Mouse (Mus musculus) natural killer cell, adult 2 months (primary cell): ENCODE measurements at regions not wholly inside any gene's neighbourhood (a gene's known extent, or its start where the extent isn't known, plus 50 kb on each side); places are given as distances from the start of the nearest gene placed in this dataset.
"Not testable (repeated sequence)": the region's sequence is repeated elsewhere in the genome, so short reads cannot be mapped to it uniquely, and the experiment has no call there.

ENCODE experiments used
- DNase-seq, 2 experiments: peaks; one replicate each; pipeline ENCODE4 v3.0.0; 2022; ENCODE audit warnings: low spot score in 2 of 2

DNA sequence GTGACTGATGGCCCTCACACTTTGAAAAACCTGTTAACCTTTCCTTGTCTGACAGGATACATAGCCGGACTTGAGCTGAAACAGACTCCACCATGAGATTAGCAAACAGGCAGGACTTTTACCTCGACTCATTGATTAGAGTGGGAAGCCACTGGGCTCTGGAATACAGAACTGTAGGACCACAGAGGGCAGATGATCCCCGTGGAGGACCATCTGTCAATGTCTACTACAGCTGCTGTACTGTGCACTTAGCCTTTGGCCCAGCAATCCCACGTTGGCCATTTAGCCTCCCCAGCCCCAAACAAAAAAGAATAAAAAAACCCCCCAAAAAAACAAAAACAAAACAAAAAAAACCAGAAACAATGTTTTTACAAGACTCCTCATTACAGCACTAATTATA lies 103.9 kb upstream of the Dazl start:
- DNase-seq, result no peak

DNA sequence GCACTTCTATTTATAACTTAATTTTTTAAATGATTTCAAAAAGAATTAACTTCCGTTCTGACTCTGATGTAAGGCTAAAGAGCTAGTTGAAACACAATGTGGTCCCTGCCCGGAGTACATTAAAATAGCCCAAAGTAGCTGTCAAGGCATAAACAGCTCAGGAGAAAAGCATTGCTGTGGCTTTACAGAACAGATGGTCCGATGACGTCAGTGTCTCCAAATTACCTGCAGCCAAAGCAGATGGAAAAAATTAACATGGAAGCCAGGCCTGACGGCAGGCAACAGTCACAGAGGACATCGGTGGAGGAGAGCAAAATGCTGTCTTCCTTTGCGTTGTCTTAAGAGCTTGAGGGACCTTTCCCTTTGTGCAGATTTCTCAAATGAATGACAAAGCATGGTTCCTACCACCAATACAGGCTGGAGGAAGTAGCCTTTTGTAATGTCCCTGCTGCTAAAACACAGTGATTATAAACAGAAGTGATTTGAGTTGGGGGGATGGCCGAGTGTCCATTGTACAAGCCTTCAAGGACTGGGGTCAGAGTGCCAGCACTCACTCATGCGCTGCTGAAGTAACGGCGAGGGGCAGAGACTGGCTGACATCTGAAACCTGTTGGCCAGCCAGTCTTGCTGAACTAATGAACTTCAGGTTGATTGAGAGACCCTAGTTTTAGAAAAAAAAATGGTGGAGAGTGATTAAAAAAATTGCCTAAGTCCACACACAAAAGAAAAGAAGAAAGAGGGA lies 101.8 kb upstream of the Plcl2 start:
- no peak for DNase-seq

DNA sequence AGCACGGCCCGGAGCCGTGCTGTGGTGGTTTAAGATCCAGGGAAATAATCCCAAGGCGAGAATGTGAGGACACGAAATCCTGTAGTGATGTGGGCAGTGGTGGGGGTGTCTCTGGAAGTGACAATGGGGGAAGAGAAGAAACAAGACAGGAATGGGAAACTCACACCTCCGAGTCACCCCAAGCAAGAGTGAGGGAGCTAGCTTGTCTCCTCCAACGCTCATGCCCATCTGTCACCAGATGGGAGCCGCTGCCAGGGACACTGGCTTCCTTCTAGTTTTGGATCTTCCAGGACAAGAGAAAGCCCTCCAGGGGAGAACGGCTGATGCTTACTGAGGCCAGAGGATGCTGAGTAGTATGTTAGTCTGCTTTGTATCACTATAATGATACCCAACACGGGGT lies 100.6 kb upstream of the Plcl2 start:
- no peak for DNase-seq

DNA sequence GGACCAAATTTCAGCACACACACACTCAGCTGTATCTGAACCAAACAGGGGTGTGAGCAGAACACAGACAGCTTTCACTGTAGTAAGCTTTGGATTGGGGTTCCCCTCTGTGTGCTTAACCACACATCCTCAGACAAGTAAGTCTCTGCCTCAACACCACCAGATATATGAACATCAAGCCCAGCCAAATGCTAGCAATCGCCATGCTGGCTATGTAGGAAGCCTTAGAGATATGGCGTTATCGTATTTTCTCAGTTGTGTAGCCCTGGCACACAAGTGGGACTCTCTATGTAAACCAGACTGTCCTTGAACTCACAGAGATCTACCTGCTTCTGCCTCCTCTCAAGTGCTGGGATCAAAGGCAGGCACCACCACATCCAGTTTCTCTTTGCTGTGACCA lies 99.9 kb upstream of the Plcl2 start:
- no peak for DNase-seq

DNA sequence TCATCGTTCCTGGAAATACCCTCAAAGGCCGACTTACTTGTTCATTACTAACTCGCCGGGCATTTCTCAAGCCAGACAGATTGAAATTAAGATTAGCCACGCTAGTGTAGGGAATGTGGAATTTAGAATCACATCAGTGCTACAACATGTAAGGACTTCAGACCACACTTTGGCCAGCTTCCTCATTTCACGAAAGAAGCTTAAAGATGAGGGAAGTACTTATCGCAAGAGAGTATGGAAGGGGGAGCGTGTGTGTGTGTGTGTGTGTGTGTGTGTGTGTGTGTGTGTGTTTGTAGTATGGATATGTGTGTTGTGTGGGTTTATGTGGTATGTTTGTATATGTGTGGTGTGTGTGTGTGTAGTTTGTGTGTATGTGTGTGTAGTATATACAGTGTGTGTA lies 99.3 kb upstream of the Plcl2 start:
- no peak for DNase-seq

DNA sequence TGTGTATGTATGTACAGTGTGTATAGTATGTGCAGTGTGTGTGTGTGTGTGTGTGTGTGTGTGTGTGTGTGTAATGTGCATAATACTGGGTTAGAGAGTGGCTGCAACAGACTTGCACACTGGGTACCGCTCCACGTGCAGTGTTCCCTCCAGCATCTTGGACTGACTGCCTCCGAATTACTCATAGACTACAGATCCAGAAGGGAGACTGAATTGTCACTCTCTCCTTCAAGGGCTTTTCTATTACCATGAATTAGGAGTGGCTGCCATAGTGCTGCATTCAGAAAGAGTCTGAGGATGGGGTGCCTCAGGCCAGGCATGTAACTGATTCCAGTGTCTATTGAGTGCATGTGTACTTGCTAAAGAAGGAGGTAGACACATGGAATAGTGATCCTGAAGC lies 98.9 kb upstream of the Plcl2 start:
- no peak for DNase-seq

DNA sequence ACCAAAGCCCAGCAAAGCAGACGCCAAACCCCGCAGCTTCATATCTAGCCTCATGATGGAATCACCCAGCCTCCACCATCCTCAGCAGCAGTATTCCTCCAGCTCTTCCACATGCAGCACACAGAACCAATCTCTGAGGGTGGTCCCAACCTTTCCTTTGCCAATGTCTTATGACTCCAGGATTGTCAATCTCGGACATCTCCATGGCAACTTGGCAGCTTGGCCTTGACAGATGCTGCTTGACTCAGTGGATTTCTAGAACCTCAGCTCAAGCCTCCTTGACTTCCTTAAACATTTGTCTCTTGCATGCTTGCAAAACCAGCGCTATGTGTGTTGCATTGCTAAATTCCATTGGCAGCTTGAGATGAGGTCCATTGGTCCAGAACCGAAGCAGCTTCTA lies 96.8 kb upstream of the Plcl2 start:
- DNase-seq, result no peak

DNA sequence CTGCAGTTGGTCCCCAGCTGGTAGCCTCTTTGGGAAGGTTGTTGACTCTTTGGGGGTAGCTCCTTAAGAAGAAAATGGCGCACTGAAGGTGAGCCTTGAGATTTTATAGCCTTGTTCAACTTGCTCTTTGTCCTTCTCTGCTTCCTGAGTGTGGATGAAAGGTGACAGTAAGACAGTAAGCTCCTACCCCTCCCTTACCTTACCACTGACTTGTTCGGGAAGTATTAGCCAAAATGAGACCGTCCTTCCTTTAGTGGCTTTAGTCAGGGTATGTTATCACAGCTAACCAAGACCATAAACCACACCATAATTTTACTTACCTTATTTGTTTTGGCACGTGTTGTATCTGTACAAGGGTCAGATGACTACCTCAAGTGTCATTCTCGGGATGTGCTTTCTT lies 95.3 kb upstream of the Plcl2 start:
- no peak for DNase-seq

DNA sequence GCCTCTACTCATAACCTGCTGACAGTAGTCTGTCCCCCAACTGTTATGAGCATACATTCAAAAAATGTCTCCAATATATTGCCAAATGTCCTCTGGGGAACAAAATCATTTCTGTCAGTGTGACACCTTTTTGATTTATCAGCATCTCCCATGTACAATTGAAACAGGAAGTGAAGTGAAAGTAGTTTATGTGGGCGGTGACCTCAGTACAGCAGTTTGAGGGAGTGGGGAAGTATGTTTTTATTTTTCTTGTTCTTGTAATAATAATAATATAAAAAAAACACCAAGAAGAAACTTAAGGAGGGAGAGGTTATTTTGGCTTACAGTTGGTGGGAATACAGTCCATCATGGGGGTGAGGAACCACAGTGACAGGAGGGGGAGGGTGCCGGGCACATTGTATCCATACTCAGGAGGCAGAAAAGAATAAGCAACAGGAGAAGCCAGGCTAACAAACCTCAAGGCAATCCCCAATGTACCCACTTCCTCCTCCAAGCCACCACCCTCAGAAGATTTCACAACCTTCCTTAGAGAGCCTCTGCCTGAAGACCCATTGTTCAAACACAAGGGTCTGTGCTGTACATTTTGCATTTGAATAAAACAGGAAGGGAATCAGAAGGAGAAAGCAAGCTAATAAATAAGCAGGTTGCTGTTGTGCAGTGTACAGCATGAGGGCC lies 93.7 kb upstream of the Plcl2 start:
- DNase-seq, result peak; percentile 17 to 29

DNA sequence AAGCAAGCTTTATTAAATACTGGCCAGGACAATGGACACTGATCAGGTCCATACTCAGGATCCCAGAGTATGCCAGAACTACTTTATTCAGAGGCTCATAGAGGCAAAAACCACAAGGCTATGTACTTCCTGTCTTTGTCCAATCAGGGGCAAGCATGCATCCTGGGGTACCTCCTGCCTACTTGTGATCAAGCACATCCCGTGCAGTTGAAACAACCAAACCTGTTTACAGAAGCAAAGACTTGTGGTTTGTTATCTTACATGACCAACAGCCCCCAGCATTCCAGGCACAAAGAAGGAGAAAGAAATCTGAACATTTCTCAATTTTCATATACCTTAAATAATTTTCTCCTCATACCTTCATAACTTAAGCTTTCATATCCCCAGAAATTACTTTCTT lies 93.1 kb upstream of the Plcl2 start:
- DNase-seq, result peak in 1 of 2 experiments; percentile 6

DNA sequence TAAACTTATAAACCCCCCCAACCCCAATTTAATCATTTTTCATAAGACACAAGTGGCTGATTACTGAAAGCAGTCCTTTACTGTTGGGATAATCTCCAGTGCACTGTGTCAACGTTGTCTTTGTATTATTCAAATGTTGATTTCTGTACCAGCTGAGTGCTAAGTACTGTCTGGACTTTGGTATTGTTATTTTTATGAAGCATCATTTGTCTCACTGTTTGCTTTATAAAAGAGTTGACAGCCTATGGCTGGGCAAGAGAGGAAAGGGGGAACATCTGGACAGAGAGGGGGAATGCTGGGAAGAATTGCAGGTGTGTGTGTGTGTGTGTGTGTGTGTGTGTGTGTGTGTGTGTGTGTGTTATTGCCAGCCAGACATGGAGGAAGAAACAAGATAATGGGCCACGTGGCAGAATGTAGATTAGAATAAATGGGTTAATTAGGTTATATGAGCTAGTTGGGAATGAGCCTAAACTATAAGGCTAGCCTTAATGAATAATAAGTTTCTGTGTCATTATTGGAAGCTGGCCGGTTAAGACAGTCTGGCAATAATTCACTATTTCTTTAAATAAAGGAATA lies 92.6 kb upstream of the Plcl2 start:
- no peak for DNase-seq

DNA sequence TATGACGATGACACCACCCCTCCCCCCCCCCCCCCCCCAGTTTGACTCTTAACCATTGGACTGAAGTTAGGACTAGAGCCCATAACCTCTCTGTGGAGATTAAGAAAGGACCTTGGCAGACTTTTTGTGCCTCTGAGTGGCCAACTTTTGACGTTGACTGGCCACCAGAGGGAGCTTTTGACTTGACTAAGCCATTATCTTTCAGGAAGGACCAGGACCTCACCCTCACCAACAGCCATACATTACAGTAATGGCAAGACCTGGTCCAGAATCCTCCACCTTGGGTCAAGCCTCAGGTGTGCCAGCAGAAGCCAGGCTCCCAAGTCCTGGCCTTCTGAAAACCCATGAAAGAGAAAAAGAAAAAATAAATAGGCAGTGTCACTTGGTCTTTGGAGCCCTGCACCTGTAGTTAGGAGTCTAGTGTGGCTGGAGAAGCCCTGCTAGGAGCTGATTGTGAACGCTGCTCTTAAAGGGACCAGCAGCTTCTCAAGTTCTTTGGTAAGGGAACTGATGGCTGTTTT lies 90.3 kb upstream of the Plcl2 start:
- DNase-seq, result peak; percentile 43 to 49

DNA sequence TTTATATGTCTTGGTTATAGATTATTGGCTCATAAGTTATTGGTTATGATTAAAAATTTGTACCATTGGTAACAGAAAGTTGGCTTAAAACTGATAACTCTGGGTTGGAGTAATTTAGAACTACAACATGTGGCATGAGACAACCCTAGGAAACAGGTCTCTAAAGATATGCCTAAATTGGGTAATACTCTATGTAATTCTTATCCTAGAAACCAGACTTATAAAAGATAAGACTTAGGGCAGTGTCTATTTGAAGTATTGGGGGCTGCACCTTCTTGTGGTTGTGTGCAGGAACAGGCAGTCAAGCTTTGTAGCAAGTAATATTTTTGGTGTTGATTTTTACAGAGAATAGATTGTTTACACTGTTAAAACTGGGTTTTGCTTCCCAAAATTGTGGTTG lies 89.7 kb upstream of the Plcl2 start:
- DNase-seq, result not testable (repeated sequence)

DNA sequence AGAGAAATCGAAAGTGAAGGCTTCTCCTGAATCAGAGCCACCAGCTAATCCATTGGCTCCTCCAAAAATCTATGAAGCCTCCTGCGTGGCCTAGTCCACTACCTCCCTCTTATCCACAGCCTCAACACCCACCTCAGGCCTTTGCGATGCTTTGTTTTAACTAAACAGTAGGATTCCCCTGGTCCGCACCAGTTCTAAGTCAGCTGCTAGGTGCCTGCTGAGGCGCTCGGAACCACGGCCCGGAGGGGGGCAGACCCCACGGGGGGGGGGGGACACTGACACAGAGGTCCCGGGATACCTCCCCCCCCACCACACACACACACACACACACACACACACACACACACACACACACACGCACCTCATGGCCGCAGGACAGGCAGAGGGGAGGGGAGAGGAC lies 89.2 kb upstream of the Plcl2 start:
- DNase-seq, result no peak

DNA sequence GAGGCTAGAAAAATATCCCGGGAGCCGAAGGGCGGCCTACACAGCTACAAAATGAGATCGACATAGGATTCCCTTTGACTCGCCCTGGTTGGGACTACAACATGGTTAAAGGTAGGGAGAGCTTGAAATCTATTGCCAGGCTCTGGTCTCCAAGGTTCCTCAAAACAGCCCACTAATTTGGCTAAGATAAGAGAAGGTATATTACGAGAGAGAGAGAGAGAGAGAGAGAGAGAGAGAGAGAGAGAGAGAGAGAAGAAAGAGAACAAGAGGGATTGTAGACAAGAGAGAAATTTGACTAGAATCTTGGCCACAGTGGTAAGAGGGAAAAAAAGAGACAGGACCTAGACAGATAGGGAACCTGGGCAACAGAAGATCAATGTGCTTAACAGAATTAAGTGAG lies 88.5 kb upstream of the Plcl2 start:
- no peak for DNase-seq

DNA sequence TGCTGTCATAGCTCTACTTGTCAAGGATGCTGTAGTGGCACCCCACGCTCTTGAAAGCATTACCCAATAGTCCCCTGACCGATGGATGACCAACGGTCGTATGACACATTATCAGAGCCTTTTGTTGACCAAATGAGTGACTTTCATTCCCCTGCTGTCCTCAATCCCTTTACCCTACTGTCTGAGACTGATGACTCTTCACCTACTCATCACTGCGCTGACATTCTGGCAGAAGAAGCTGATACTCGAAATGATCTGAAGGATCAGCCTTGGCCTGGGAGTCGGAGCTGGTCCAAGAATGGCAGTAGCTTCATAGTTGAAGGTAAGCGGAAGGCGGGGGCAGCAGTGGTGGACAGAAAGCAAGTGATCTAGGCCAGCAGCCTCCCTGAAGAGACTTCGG lies 87.7 kb upstream of the Plcl2 start:
- DNase-seq, result no peak

DNA sequence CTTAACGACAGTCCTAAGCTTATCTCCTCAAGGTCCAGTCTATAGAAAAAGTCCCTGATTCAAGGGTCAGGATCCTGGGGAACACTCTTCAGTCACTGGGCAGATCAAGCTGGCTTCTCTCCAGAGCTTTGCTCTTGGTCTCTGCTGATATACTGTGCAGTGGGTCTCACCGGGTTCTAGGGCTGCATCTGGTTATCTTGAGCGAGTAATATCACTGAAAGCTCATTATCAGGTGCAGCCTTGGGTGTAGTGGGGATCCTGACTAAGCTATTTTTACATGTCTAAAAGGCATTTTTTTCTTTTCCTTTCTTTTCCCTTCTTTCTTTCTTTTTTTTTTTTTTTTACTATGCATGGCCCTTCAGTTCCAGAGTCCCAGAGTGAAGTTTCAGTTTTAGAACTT lies 84.1 kb upstream of the Plcl2 start:
- no peak for DNase-seq

DNA sequence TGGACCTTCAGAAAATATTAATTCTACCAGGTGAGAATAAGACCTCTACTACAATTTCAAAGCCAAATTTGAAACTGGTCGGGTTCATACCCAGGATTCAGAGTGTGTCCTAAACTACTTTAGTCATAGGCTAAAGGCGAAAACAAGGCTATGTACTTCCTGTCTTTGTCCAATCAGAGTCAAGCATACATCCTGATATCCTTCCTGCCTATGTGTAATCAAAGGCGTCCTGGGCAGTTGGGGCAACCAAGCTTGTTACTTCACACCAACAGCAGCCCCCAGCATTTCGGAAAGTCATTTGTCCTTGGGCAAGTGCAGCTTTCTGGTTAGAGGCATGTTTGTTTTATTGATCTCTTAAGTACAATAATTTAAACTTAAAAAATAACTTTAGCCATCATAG lies 83.7 kb upstream of the Plcl2 start:
- no peak for DNase-seq

DNA sequence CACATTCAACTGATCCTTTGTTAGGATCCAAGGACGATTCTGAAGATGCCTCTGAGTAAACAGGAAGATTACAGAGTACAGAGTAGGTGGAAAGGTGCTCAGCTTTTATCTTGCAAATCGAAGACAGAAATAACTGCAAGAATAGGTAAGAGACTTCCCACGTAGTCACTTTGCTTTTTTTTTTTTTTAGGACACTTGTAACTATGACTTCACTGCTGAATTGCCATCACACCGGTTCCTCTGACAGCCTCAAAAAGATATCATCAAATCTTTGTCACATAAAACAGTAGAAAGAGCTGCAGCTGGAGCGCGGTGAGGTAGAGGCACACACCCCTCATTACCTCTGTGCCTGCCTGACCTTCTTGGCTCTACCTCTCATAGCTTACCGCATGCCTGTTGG lies 83.1 kb upstream of the Plcl2 start:
- no peak for DNase-seq

DNA sequence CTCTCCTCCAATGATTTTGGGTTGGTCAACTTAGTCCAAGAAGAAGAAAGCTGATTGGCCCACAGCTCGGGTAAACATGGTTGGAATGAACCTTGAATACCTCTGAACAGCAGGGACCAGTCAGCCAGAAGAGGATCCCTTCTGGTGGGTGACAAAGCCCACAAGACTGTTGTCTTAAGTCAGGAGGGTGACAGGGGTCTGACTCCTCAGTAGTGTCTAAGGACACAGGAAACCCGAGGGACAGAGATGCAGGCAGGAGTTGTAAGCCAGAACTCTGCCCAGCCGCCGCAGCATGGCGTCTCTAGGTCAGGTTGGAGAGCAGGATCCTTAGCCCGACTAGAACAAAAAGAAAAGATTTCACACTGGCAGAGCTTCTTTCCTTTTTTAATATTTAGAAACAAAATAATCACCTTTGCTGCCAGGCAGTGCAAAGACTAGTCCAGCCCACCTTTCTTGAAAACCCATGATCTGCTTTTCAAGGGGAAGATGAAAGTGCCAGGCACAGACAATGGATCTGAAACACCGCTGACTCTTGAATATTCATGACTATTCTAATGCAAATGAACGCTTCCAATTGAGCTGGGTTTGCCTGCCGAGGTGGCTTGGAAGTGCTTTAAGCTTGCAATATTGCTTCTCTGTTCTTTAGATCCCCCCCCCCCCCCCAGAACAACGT lies 81.7 kb upstream of the Plcl2 start:
- no peak for DNase-seq

DNA sequence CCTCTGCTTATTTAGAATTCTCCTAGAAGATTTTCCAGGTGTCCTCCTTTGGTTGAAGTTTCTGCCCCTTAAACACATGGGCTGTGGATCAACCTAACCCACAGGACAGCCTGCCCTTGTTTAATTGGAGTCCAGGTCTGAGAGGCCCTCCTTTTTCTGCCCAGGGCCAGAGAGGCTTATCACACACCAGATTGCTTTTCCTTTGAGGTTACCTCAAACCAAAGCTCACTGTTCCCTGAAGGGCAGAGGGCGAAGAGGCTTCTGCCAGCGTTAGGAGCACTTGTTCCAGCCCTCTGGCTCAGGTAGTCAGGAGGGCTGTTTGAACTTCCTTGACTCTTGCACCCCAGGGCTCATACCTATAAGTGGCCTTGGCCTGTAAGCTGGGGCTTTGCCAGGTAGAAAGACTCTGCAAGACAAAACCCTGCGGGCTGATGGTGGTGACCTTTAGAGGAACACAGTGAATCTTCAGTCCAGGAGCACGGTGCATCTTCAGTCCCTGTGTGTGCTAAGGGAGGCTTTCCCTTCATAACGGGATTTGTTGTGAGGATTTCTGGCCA lies 81.1 kb upstream of the Plcl2 start:
- DNase-seq, result no peak

DNA sequence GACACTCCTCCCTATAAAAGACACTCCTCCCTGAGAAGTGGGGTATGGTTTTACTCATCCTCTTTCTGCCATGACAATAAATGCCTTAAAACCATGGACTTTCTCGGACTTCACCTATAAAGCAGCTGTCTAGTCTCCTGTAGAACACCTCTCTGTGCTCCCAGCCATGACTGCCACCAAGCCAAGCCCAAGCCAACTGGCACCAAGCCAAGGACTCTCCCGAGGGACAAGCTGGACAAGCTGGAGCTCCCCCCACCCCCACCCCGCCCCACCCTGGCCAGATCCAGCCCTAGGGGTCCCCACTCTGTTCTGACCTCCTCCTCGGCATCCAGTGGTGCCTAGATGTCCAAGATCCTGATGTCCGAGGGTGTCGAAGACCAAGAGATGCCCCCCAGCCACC lies 76.6 kb upstream of the Plcl2 start:
- no peak for DNase-seq
